Mouse (Mus musculus) small intestine, adult 2 months (tissue): Measurements from ENCODE around the gene Mterf1a.

Experiments
- CTCF ChIP-seq: fragments of 200-500 bp; IDR thresholded peaks from 2 replicates; pipeline ENCODE4 v1.5.1; 2012; ENCODE audit warnings: low read depth, mild to moderate bottlenecking, control low read depth, inconsistent platforms, low read length, moderate library complexity, mixed read lengths; ENCODE audit not compliant: insufficient replicate concordance, insufficient read length; ENCODE audit errors: extremely low read depth
- POLR2A ChIP-seq: fragments of 200-500 bp; IDR thresholded peaks from 2 replicates; pipeline ENCODE4 v1.6.1; 2012; ENCODE audit warnings: low read depth, mild to moderate bottlenecking, control low read depth, inconsistent platforms, low read length, moderate library complexity

- TF ChIP-seq CTCF, result no peak
- TF ChIP-seq POLR2A, result no peak
Observed at GRCm38 (mm10) chr5:3889201-3889600, 4.5 kb downstream of the Mterf1a start.
